Mouse (Mus musculus) forebrain, embryonic 16.5 days (tissue): ENCODE results near the gene Ugt1a6b. TPM values are rescaled to one million over a fixed set of nuclear protein-coding genes. Genes with fewer than 3 reads are reported as not detected.
"Not testable (repeated sequence)": the region's sequence is repeated elsewhere in the genome, so short reads cannot be mapped to it uniquely, and the experiment has no call there.

Experiments used
- ATAC-seq: fragments of 200-750 bp; cut with Nextera tagmentation; 2 replicates; pipeline ENCODE4 v1.8.0; 2017; ENCODE audit warnings: mild to moderate bottlenecking, moderate library complexity
- H3K27ac ChIP-seq: fragments of 300-500 bp; sonication (generic); 2 replicates; pipeline ENCODE4 v1.5.1; 2014; ENCODE audit warnings: low read length, control low read depth
- H3K27me3 ChIP-seq: fragments of 300-500 bp; sonication (generic); replicated peaks from 2 replicates; pipeline ENCODE4 v1.6.1; 2014; ENCODE audit warnings: low read length; ENCODE audit not compliant: control insufficient read depth, insufficient read depth
- H3K36me3 ChIP-seq: fragments of 300-500 bp; sonication (generic); 2 replicates; pipeline ENCODE4 v1.6.1; 2014; ENCODE audit not compliant: control insufficient read depth, insufficient read depth
- H3K4me1 ChIP-seq: fragments of 300-500 bp; sonication (generic); replicated peaks from 2 replicates; pipeline ENCODE4 v1.6.1; 2014; ENCODE audit warnings: low read length; ENCODE audit not compliant: control insufficient read depth, insufficient read depth
- H3K4me2 ChIP-seq: fragments of 300-500 bp; sonication (generic); 2 replicates; pipeline ENCODE4 v1.6.1; 2014; ENCODE audit warnings: mild to moderate bottlenecking, low read length, control low read depth
- H3K4me3 ChIP-seq: fragments of 300-500 bp; sonication (generic); replicated peaks from 2 replicates; pipeline ENCODE4 v1.5.1; 2014; ENCODE audit warnings: mild to moderate bottlenecking, low read length, control low read depth
- H3K9ac ChIP-seq: fragments of 300-500 bp; sonication (generic); replicated peaks from 2 replicates; pipeline ENCODE4 v1.6.1; 2014; ENCODE audit warnings: low read depth, low read length, control low read depth
- H3K9me3 ChIP-seq: fragments of 300-500 bp; sonication (generic); 2 replicates; pipeline ENCODE4 v1.6.1; 2016; ENCODE audit warnings: low read length; ENCODE audit not compliant: control insufficient read depth
- WGBS: fragments of 180-500 bp; shearing (Covaris S2); extraction: QIAGEN DNeasy Blood & Tissue Kit; methylation state at CpG from one replicate; pipeline ENCODE4 v1.1.7; 2014; 5-methylcytosine and 5-hydroxymethylcytosine counted together
- polyA plus RNA-seq: library from polyadenylated mRNA; unstranded; fragments of >200 nt; fragmentation: Nextera tagmentation; extraction: Ambion mirVana; gene quantifications from 2 replicates; pipeline ENCODE4 v1.2.1, GENCODE M21; 2015

Ugt1a6b gene
- polyA plus RNA-seq, 1 experiment from 2014 or later: 1.0 TPM

DNA sequence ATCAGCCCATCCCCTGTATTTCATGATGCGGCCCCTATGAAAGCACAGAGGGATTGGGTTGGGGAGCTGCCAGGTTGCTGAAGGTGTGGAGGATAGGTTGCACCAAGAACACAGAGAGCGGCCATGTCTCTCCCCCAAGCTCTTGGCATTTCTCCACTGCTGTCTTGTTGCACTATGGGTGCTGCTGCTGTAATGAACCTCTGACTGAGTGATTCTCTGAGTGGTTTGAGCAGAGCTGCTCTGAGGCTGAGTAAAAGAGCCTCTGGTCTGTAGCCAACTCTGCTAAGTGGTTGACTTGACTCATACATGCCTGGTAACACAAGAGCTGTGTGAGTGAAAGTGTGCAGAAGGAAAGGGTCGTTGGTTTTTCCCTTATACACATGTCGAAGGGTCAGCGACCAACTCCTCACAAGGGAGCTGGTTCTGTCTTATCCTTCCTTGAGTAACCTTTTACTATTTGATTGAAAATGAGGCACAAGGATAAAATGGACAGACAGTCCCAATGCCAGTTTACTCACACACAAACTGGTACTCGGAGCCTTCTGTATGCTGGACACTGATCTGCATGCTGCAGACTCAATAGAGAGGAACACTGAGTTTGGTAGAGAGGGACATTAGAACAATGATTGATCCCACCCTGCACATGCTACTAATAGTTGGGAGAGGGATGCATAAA lies 32.3 kb downstream of the Ugt1a6b start:
- H3K4me1 ChIP-seq: not testable (repeated sequence)
- peak; percentile 40; the same call in 1 of the 2 replicates for ATAC-seq
- 84% methylated on average over 5 of the region's 6 CpGs for WGBS

DNA sequence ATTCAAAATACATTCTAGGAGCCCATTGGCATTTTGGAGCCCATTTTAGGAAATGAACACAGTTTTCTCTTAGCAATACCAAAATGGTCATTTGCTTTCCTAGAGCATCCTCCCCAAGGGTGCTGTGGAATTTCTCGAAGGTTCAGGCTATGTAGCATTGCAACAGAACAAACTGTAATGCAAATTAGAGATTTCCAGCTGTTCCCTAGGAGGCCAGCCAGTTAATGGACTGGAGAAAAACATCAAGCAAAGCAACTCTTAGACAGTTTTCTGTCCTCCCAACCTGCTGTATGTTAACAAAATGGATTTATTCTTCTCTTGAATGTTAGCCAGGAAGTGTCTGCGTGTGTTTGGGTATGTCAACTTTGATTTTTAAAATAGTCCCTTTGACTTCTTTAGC lies 33.6 kb downstream of the Ugt1a6b start:
- ATAC-seq: no peak
- no peaks in the 10 kb centered on the region for H3K9me3 ChIP-seq
- H3K9ac ChIP-seq: no peak overlapping the region
- peaks cover 7% of the 10 kb centered on the region; the same call in 1 of the 2 replicates for H3K4me1 ChIP-seq
- no peak overlapping the region for H3K4me2 ChIP-seq
- no peak overlapping the region for H3K4me3 ChIP-seq
- H3K36me3 ChIP-seq: no peaks in the 10 kb centered on the region
- H3K27me3 ChIP-seq: no peaks in the 10 kb centered on the region
- 71% methylated on average over 2 of the region's 2 CpGs for WGBS
- no peak overlapping the region for H3K27ac ChIP-seq

More for the DNA sequence above, 32.3 kb downstream of the Ugt1a6b start:
- not testable (repeated sequence) for H3K9me3 ChIP-seq, H3K4me3 ChIP-seq, H3K9ac ChIP-seq, H3K4me2 ChIP-seq, H3K36me3 ChIP-seq, H3K27ac ChIP-seq, H3K27me3 ChIP-seq

DNA sequence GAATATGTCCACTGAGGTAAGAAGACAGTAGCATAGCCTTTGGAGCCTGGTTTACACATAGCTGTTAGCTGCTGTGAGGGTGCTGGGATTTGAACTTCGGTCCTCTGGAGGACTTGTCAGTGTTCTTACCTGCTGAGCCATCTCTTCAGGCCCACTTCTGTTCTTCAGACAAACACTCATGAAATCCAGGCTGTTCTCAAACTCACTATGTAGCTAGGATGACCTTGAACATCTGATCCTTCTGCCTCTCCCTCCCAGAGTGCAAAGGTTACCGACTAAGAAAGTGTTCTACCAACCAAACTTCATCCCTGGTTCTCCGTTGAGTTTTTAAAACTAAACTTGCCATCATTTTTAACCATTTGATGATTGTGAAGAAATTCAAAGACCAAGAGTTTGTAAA lies 34.2 kb downstream of the Ugt1a6b start:
- no peaks in the 10 kb centered on the region for H3K27me3 ChIP-seq
- no peak for ATAC-seq
- H3K4me1 ChIP-seq: peaks cover 7% of the 10 kb centered on the region; the same call in 1 of the 2 replicates
- no peaks in the 10 kb centered on the region for H3K9me3 ChIP-seq
- H3K4me3 ChIP-seq: no peak overlapping the region
- no peak overlapping the region for H3K27ac ChIP-seq
- H3K4me2 ChIP-seq: no peak overlapping the region
- WGBS: 89% methylated on average over 3 of the region's 3 CpGs
- H3K36me3 ChIP-seq: no peaks in the 10 kb centered on the region
- H3K9ac ChIP-seq: no peak overlapping the region

DNA sequence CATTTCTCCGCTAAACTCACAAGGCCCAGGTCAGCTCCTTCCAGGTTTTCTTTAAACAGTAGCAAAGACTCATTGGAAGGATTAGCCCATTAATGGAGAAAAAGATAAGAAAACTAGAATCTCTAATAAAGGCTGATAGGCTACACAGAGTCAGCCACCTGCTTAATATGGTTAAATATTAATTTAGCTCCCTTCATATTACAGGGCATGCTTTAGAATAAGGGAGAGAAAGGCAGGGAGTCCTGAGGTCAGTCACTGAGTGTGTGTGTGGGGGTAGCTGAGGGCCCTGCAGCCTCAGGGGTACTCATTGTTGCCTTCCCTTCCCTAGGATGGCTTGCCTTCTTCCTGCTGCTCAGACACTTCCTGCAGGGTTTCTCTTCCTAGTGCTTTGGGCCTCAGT lies 35.1 kb downstream of the Ugt1a6b start:
- 90% methylated on average over 1 of the region's 1 CpGs for WGBS
- Histone ChIP-seq H3K9me3 (no peaks in the 10 kb centered on the region), H3K4me1 (peaks cover 7% of the 10 kb centered on the region; the same call in 1 of the 2 replicates), H3K27ac (no peak overlapping the region), H3K4me3 (no peak overlapping the region), H3K27me3 (no peaks in the 10 kb centered on the region), H3K36me3 (no peaks in the 10 kb centered on the region), H3K4me2 (no peak overlapping the region), H3K9ac (no peak overlapping the region)
- ATAC-seq: no peak

DNA sequence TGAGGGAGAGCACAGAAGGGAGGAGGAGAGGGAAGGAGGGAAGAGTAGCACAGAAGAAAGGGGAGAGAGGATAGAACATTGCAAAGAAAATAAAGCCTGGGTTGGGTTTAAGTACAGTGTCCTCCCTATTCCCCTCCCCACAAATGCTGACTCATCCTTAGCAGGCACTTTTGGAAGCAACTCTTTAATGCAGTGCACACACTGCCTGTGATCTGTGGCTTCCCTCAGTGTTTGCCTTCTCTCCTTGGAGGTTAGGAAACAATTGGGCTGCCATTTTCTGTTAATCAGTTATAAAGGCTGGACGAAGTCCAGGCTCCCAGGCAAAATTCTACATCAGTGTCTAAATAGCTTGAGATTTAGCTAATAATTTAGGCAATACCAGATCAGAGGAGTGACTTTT lies 37.4 kb downstream of the Ugt1a6b start:
- not testable (repeated sequence) for ATAC-seq, H3K27me3 ChIP-seq
- 48% methylated on average over 1 of the region's 1 CpGs for WGBS

DNA sequence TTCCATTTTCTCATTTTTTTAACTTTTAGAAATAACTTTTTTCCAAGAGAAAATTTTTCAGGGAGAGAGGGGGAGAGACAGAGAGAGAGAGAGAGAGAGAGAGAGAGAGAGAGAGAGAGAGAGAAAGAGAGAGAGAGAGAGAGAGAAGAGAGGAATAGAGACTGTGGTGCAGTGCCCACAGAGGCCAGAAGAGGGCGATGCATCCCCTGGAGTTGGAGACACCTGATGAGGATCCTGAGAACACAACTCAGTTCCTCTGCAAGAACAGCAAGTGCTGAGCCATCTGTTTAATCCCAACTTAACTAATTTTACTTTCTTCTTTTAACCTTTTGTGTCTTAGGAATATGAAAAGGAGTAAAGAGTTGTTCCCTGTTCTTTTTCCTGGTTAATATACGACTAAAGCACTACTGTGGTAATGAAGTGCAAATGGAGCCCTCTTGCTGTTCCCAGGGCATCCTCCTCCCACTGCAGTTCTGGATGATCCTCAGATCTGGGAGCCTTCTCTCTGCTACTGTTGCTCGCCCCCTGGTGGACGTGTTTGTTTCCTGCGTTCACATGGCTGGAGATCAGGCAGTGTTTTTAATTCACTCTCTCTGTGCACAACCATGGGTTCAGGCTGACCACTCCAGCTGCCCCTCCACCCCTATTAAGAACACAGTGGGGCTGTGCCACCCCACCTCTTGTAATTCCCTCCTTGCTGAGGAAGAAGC lies 41.1 kb downstream of the Ugt1a6b start:
- not testable (repeated sequence) for H3K9me3 ChIP-seq, H3K27ac ChIP-seq, H3K27me3 ChIP-seq, H3K9ac ChIP-seq, H3K36me3 ChIP-seq, H3K4me3 ChIP-seq, ATAC-seq, H3K4me2 ChIP-seq, H3K4me1 ChIP-seq
- WGBS: 1% methylated on average over 4 of the region's 5 CpGs

More for the DNA sequence above, 37.4 kb downstream of the Ugt1a6b start:
- not testable (repeated sequence) for H3K4me2 ChIP-seq, H3K9ac ChIP-seq, H3K27ac ChIP-seq, H3K4me1 ChIP-seq, H3K9me3 ChIP-seq, H3K4me3 ChIP-seq, H3K36me3 ChIP-seq

DNA sequence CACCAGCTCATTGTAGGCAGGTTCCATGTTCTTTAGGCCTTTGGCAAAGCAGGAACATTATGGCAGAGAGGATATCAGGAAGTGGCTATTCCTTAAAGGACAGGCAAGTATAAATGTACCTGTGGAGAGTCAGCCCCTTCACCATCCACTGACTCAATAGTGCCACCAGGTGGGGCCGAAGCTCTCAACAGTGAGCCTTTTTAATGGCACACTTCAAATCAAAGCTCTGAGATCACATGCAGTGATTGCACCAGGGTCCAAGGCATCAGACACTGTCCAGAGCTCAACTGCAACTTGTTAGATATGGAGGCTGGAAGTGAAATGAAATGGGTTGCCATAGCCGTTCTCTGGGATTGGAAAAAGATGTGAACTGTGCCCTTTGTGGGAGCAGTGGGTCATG lies 42.2 kb downstream of the Ugt1a6b start:
- WGBS: 85% methylated on average over 2 of the region's 2 CpGs
- not testable (repeated sequence) for ATAC-seq, H3K36me3 ChIP-seq, H3K27me3 ChIP-seq, H3K4me1 ChIP-seq, H3K9me3 ChIP-seq, H3K4me2 ChIP-seq, H3K4me3 ChIP-seq, H3K27ac ChIP-seq, H3K9ac ChIP-seq

DNA sequence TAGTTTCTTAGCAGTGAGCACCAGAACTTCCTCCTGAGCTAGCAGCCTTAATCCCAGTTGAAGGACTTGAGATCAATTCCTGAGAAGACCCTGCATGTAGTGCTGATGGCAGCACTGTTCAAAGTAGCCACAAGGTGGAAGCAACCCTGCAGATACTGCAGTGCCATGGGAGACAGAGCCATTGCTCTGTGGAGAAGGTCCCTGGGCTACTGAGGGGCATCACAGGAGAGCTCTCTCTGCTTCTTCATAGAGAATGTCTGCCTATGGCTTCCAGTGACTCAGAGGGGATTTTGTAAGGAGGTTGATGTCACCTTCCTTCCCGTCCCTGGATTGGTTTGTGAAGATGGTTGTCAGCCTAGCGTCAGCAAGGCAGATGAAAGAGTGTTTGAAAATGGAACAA lies 47.1 kb downstream of the Ugt1a6b start:
- not testable (repeated sequence) for H3K27me3 ChIP-seq
- 68% methylated on average over 2 of the region's 2 CpGs for WGBS

DNA sequence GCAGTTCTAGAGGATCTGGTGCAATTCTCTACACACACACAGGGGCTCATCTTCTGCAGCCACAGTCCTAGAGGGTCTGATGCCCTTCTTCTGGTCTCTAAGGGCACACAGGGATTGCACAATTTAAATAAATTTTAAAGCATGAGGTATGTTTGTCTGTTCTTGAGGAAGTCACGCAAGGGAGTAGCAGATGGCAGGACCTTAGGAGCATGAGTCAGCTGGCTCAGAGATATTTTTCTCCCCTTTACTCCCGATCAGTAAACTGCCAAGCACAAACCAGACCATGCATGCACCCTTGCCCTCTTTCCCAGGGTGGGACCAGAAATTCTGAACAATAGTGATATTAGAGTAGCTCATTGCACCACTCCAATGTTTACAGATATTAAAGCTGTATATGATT lies 55.4 kb downstream of the Ugt1a6b start:
- Histone ChIP-seq H3K4me3 (no peak overlapping the region), H3K27ac (no peak overlapping the region), H3K4me1 (no peaks in the 10 kb centered on the region), H3K9ac (no peak overlapping the region), H3K4me2 (no peak overlapping the region), H3K9me3 (no peaks in the 10 kb centered on the region), H3K36me3 (no peaks in the 10 kb centered on the region), H3K27me3 (no peaks in the 10 kb centered on the region)
- ATAC-seq: no peak
- whole genome bisulfite sequencing: 95% methylated on average over 2 of the region's 2 CpGs

More for the DNA sequence above, 47.1 kb downstream of the Ugt1a6b start:
- H3K9ac ChIP-seq, H3K9me3 ChIP-seq, H3K4me2 ChIP-seq, H3K27ac ChIP-seq, H3K4me3 ChIP-seq, ATAC-seq, H3K36me3 ChIP-seq, H3K4me1 ChIP-seq: not testable (repeated sequence)
